Mouse (Mus musculus): ENCODE data around the gene Lsm4.

Lsm4 gene

DNA sequence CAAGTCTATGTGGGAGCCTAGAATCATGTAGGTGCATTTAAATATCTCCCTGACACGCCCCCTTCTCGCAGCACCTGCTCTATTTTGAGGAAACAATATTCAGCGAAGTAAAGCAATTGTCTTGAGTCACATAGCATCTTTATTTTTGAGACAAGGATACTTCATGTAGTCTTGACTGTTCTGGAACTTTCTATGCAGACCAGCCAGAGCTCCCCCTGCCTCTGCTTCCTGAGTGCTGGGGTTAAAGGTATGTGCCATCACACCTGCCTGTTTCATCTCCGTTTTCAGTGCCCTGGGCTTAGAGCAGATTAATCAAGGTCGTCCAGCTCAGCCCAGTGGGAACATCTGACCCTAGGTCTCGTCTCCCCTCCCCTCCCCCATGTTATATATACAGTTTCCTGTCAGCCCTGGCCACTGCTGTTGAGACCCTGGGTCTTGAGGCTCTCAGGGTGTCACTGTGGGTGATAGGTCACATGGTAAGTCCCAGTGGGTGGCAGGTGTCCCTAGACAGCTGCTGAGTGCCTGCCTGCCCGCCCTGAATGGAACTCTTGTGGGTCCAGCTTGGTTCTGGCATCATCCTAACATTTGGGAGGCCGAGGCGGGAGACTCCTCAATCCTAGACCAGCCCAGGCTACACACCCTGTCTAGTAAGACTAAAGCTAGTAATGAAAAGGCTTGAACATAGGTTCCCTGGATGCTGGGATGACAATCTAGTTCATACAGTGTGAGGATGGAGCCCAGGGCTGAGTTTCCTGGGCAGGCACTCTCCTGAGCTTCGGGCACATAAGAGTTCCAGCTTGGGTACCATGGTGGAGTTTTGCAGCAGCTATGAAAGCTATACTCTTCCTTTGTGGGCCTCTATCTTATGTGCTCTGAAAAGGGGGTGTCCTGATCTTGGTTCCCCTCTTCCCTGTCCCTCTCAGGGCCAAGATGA is 28.3 kb downstream of the Lsm4 start:
- peak; percentile 96 for DNase-seq

DNA sequence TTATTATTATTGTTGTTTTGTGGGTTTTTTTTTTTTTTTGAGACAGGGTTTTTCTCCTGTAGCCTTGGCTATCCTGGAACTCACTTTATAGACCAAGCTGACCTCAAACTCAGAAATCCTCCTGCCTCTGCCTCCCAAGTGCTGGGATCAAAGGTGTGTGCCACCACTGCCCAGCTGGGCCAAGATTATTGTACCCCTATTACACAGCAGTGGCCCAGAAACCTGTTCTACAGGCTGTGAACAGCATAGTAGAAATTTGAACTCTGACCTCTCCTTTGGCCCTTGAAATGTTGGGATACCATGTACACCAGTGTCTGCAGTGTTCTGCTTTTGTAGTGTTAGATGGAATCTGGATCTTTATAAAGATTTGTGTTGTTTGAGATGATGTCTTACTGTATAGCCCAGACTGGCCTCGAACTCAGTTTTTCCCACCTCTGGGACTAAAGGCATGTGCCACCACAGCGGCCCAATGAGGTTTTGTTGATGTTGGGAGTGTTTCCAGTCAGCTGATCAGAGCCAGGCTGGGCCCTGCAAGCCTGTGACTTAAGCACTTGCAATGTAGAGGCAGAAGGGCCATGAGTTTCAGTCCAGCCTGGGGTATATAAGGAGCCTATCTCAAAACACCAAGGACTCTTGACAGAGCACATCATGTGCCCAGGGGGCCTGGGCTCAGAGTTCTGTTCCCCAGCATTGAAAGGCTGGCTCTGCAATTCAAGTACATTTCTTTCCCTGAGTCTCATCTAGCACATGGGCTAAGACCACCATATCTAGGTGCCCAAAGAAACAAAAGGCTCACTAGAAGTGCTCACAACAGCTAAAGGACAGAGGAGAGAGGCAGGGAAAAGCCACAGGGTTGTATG is 29.2 kb downstream of the Lsm4 start:
- peak; percentile 95 for DNase-seq

DNA sequence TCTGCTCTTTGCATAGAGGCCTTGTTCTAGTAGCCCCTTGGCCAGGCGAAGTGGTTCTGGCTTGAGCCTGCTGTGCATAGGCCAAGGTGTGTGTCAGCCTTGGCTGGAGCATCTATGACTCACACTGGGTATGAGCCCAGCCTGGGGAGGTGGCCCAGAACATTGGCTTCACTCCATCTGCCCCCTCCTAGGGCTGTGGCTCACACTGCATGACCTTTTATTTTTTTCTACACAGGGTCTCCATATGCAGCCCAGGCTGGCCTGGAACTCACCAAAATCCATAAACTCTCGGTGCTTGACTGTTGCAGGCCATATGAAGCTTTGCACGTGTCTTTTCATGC is 29.8 kb downstream of the Lsm4 start:
- peak; percentile 99 for DNase-seq

DNA sequence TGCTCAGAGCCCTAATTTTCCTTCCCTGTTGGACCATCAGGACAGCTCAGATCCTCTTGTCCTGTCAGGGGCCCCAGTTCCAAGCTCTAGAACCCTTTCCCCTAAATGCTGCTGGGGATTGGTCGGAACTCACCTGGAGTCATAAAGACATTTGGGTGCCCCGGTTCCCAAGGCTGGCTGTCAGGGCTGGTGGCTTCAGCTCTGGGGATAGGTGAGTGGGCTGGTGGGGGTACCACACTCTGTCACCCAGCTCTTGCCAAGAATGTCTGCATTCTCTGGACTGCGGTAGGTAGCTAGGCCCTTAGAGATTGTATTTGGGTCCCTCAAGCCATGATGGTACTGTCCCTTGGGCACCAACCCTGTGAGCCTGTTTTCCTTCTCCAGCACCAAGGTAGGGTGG is 30.2 kb downstream of the Lsm4 start, which contains the start of gene Iqcn:
TSS of gene Iqcn (plus strand) at position 171 of the 400 bp plus-strand sequence.
- peak; percentile 95 for DNase-seq

DNA sequence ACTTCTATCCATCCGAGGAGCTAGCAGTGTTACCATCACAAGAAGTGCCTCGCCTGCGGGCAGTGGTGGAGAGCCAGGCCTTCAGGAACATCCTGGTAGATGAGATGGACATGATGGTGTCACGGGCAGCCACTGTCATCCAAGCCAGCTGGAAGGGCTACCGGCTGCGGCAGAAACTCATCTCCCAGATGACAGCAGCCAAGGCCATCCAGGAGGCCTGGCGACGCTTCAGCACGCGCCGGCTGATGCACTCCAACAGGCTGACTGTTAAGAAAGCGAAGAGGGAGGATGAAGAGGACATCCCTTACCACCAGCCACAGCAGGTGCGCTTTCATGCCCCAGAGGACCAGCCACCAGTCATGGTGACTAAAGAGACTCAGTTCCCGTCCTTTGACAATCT is 35.2 kb downstream of the Lsm4 start:
- peak; percentile 93 for DNase-seq

DNA sequence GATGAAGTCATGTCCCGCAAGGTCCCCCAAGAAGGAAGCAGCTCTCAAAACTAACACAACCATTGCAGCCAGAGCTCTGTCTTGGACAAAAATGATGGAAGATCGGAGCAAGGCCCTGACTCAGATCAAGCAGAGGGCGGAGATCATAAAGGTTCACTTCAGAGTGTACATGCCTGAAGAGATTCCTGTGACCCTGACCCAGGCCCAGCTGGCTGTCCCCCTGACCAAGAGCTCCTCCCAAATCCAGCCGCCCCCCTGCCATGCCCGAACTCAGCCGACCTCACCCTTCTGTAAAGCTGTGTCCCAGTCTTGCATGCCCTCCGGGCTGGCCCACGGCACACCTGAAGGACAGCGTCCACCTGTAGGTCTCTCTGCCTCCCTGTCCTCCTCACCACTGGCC is 36.7 kb downstream of the Lsm4 start:
- peak; percentile 91 for DNase-seq

DNA sequence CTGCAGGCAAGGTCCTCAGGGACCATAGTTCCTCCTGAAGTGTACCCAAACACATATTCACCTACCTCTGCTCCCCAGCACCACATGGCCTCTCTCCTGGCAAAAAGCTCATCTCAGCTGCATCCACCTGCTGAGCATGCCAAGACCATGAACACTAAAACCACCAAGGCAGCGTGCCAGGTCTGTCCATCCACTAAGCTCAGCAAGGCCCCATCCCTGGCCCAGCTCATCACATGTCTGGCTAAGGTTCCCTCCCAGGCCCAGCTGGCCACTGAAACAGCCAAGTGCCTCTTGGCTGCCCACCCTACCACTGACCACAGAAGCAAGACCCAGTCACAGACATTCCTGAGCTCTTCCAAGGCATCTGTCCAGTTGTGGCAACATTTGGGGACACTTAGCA is 37.2 kb downstream of the Lsm4 start:
- DNase-seq, result peak; percentile 97

DNA sequence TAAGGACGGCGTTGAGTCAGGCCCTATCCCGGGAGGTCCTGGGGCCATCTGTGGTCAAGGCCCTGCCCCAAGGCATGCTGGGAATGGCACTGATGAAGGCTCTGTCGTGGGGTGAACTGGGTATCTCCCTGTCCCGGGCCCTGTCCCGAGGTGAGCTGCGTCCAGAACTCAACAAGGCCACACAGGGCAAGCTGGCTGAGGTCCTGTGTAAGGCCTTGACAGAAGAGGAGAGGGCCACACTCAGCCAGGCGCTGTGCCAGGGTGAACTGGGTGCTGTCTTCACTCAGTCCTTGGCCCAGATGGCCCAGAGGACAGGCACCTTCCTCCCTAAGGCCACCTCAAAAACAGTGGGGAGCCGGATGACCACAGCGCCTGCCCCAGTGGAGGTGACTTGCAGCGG is 38.0 kb downstream of the Lsm4 start:
- DNase-seq, result peak; percentile 93

DNA sequence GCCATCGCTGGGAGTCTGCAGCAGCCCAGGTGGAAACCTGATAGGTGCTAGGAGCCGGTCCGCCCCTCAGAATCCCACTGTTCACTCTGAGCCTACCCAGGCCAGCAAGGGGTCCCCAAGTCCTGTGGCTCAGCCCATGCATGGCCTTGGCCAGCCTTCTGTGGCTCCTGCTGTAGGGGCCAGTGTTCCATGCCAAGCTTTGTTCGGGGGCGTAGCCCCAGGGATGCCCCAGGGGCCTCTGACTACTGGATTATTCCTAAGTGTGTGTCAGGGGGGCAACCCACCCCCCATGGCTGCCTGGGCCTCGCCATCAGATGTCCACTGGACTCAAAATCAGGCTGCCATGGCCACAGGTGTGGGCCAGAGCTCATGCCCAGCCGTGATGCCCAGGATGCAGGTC is 40.9 kb downstream of the Lsm4 start:
- peak; percentile 92 for DNase-seq

DNA sequence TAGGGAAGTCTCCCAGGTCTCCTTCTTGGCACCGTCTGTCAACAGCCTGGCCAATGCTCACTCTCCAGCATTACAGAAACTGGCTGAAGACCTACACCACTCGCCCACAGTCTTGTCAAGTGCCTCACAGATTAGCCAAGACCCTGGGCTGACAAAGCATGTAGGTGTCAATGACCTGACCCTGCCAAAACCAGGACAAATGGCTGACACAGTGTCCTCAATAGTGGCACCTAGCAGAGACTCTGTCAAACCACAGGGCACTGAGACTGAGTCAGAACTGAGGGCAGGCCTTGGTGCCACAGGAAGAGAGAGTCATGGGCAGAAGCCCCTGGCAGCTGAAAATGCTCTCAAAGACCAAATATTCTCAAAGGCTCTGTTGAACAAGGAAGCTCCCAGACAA is 42.0 kb downstream of the Lsm4 start:
- DNase-seq, result peak; percentile 87

DNA sequence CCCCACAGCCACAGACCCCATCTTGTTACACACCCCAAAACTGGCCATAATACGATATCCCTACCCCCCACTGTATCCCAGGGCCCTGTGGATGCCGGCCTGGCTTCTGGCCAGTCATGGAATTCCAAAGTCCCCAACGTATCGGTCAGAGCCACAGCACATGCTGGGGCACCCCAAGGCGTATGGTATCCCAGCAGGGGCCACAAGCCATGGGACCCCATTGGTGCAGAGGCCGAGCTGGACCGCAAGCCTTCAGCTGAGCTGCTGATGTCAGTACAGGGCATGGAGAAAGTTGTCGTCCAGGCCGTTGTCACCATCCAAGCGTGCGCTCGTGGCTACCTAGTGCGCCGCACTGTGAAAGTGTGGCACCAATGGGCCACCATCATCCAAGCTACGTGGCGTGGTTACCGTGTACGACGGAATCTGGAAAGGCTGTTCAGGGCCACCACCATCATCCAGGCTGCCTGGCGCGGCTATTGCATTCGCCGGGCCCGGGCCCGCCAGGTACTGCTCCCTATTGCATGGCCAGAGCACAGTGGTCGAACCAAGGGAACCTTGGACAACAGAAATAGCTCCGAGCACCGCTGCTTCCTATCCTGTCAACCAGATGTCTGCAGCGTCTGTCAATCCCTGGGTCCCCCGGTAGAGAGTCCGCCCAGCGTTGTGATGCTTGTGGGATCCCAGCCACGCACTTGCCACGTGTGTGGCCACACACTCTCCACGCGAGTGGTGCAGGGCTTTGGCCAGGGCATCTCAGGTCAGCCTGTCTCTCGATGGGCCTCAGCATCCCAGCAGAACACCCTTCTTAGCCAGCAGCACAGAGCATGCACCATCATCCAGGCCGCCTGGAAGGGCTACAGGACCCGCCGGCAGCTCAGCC is 43.7 kb downstream of the Lsm4 start:
- DNase-seq, result peak; percentile 92

DNA sequence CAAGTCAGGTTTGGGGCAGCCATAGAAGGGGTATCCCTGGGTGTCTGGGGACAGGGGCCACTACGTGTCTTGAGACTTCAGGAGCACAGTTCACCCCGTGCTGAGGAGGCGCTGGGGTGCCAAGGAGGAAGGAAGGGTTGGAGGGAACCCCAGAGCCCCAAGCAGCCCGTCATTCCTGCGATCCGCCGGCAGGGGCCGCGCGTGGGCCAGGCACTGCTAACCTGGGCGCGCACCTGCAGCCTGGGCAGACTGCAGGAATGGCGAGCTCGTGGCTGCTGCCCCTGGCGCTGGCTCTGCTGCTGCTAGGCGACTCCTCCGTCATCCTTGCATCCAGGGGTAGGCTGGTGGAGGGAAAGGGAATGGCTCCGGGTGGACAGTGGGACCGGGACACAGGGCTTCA is 45.2 kb downstream of the Lsm4 start, which contains the start of gene Gm3336:
TSS of gene Gm3336 (plus strand) at position 247 of the 400 bp plus-strand sequence.
- peak; percentile 95 for DNase-seq

DNA sequence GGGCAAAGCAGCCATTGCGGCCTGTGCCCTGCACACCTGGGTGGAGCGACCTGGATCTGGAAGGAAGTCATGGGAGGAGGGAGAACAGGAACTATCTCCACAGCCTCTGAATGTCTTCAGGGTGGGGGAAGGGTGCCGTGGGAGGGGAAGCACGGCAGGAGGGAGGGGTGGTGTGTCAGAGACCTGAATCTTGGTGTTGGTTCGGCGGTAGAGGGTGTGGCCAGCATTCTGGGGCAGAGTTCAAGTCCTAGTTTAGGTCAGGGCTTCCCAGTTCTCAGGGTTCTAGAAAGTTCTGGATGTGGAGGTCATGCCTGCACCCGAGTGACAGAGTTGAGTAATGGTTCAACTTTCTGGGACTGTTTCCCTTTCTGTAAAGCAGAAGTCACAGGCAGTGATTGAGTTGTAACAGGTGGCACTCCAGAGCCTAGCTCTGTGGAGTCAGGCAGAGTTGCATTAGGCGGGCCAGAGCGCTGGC is 46.8 kb downstream of the Lsm4 start:
- DNase-seq, result peak; percentile 95

DNA sequence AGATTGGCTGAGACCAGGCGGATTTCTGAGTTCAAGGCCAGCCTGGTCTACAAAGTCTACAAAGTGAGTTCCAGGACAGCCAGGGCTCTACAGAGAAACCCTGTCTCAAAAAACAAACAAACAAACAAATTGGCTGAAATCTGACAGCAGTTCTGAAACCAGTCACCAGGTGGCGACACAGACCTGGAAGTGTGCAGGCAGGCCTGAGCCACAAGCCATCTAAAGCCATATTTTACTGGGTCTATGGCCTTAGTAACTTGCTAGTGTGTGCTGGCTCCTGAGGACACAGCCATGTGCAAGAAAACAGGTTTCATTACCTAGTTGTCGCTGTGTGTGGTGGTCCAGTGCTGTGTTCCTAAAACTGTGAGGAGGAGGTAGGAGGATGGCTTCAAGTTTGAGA is 47.7 kb downstream of the Lsm4 start:
- peak; percentile 96 for DNase-seq

DNA sequence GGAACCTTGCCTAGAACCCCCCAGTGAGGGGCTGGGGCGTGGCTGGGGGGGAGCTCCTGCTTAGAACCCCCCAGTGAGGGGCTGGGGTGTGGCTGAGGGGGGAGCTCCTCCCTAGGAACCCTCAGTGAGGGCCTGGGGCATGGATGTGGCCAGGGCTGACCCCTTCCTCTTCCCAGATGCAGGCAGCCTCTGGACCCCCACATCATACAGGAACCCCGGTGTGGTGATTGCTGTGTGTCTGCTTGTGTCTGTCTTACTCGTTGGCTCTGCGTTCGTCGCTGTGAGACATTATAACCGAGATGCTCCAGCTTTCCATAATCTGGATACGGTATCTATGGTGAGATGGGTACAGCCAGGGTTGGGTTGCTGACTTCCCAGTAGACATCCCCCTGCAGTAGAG is 48.6 kb downstream of the Lsm4 start:
- peak; percentile 93 for DNase-seq

DNA sequence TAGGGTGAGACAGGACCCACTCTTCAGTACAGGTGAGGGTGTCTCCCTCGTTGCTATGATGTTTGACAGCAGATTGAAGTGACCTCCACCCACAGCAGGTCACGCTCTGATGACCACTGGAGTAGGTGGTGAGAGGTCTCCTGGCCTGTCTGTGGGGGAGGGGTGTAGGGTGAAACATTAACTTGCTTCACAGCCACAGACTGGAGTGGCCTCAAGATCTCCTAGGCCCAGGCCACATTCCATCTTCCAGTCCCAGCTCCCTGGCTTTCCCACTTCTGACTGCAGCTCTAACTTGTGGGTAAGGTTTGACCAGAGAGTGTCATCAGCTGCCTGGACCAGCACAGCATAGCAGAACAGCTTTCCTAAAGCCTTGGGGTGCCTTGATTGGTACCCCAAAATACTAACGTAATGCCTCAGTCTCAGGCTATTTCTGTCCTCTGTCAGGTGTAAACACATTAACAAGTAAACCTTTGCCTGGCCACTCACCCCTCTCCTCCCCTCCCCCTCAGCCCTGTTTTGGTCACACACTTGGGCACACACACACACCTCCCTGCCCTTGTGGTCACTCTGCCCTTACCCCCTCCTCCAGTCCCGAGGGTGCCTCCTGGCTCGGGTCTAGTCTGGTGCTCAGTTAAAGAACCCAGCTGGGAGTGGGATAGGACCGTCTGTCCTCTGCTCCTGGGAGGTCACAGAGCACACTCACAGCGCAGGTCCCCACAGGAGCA is 50.6 kb downstream of the Lsm4 start, which contains the start of gene Pde4c:
TSS of gene Pde4c (plus strand) at position 235 of the 725 bp plus-strand sequence.
- peak; percentile 89 for DNase-seq

DNA sequence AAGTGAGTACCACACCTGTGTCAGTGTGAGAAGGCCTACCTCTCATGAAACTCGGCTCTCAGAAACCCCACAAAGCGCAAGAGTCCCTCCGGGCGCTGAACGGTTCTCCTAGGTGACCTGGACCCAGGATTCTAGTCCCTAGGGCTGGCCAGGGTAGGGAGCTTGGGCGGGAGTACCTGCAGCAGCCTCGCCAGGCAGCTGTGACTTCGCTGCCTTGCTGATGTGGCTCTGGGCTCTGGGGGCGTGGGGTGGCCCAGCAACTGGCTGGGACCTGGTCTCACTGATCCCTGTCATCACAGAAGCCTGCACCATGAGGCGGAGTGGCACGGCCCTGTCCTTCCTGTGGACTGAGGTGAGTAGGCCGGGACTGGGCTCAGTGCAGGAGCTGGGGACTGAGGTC is 51.2 kb downstream of the Lsm4 start:
- DNase-seq, result peak; percentile 76

DNA sequence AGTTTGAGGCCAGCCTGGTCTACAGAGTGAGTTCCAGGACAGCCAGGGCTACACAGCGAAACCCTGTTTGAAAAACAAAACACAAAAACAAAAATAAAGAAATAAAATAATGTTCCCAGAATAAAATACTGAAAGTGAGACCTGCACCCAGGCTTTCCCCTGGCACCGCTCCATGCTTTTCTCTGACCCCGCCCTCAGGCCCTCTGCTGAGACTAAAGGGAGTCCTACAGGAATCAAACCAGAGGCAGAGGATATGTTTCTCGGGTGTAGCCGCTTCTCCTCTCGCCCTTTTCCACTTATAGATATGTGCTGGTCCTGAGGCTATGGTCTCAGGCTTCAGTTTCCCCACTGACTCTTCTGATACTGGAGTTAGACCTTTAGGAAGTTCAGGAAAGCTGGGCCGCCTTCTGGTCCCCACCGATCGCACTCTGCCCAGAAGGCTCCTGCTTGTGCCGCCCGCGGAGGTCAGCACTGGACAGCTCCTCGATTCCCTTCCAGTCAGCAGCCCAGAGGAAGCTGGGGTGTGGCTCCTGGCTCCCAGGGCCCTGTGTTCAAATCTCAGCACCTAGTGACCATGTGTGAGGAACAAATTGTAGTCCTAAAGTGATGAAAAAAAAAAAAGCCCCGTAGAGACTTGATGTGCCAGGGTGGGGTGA is 52.9 kb downstream of the Lsm4 start:
- peak; percentile 88 for DNase-seq

DNA sequence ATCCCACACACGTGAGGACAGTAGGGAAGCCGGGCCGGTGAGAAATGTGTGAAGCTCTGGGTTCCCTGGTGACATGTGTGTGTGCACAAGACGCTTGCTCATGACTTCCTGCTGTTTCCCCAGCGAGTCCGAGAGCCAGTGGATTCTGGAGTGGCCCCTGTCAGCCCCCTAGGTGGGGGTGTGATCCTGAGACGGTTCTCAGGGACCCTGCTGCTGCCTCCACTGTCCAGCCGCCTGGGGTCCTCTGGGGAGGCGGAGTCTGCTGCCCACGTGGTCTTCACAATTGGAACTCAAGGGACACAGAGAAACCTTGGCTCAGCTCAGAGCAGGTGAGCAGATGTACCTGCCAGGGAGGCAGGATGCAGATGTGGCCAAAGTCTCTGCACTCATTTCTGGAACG is 53.7 kb downstream of the Lsm4 start:
- DNase-seq, result peak; percentile 90
